Mouse (Mus musculus) E14TG2a.4 (cell line): ENCODE data around the gene Pecam1.
A peak's percentile ranks its signal among the peaks of the same experiment; 100 is the strongest.
"Not testable (repeated sequence)": the region's sequence is repeated elsewhere in the genome, so short reads cannot be mapped to it uniquely, and the experiment has no call there.

Experiments
- H3K27me3 ChIP-seq: 2 replicates; pipeline ENCODE4 v1.6.1; 2014; ENCODE audit warnings: low read length, control low read depth; ENCODE audit not compliant: insufficient read depth
- H3K36me3 ChIP-seq: 2 replicates; pipeline ENCODE4 v1.6.1; 2014; ENCODE audit warnings: low read length, control low read depth; ENCODE audit not compliant: insufficient read depth
- H3K4me1 ChIP-seq: replicated peaks from 2 replicates; pipeline ENCODE4 v1.6.1; 2014; ENCODE audit warnings: low read depth, low read length, control low read depth
- H3K4me3 ChIP-seq: replicated peaks from 2 replicates; pipeline ENCODE4 v1.5.1; 2014; ENCODE audit warnings: mild to moderate bottlenecking, low read length
- H3K9me3 ChIP-seq: 2 replicates; pipeline ENCODE4 v1.6.1; 2014; ENCODE audit warnings: low read length, control low read depth
- CTCF ChIP-seq: conservative IDR thresholded peaks from 2 replicates; pipeline ENCODE4 v1.5.1; 2014; ENCODE audit warnings: low read length
- NANOG ChIP-seq: IDR thresholded peaks from 2 replicates; pipeline ENCODE4 v1.6.1; 2014; ENCODE audit warnings: borderline replicate concordance, low read length, mixed read lengths
- POU5F1 ChIP-seq: IDR thresholded peaks from 2 replicates; pipeline ENCODE4 v1.6.1; 2014; ENCODE audit warnings: low read length, borderline replicate concordance

Gene Pecam1

DNA sequence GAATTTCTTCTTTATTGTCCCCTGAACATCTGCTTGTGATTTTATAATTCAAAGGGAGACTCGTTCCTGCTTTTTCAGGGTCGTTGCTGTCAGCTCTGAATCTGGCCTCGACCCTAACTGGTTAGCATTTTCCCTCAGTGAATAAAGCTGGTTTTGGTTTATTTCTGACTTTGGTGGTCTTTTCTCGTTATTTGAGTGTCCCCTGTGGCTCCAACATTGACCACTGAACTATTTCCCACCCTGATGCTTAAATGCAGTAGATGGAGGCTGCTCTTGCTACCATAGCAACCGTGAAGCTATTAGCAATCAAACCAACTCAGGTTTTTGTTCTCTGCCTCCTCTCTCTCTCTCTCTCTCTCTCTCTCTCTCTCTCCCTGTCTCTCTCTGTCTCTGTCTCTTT is 22.5 kb downstream of the Pecam1 start:
- Histone ChIP-seq H3K27me3 (no peaks in the 10 kb centered on the region), H3K36me3 (no peaks in the 10 kb centered on the region), H3K4me1 (peaks cover 61% of the 10 kb centered on the region), H3K9me3 (peaks cover 6% of the 10 kb centered on the region), H3K4me3 (no peak overlapping the region)
- TF ChIP-seq CTCF (no peak), NANOG (no peak), POU5F1 (no peak)

DNA sequence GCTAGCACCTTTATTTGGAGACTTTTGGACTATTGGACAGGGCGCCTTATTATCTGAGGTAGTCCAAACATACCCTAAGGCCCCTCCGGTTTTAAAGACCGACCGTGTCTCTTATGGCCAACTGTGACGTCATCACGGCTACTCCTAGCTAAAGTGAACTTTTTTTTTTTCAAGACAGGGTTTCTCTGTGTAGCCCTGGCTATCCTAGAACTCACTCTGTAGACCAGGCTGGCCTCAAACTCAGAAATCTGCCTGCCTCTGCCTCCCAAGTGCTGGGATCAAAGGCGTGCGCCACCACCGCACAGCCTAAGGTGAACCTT is 25.6 kb downstream of the Pecam1 start:
- H3K27me3 ChIP-seq, H3K9me3 ChIP-seq: not testable (repeated sequence)
- Histone ChIP-seq H3K4me3 (peak overlapping the region; percentile 83), H3K4me1 (peaks cover 68% of the 10 kb centered on the region), H3K36me3 (peaks cover 15% of the 10 kb centered on the region)

DNA sequence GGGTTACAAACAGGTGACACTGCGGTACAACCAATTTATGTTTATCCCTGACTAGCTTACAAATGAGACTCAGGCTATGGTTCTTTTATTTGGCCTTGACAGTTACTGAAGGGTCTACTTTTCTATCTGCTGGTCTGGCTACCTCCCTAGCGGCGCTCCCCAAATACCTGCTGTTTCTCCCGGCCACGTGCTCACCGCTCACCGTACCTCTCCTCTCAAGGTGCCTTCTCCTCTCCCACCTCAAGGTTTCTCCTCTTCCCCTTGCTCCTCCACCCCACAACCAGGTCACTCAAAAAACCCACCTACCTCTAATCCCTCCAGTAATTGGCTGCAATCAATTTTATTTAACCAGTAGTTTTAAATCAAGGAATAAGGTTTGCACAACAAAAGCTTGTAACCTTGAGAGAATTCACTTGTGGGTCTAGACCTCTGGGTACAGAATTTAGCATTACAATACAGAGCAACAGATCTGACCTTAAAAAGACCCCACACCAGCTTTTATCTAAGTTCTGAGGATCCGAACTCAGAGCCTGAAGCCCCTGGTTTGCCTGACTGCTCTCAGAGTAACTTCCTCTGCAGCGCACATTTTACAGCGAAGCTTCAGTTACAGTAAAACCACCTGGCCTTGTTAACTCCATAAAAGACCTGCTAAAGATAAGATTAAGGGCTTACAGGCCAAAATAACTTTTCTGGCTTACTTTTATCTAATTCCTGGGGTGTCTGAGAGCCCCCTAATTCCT is 26.1 kb downstream of the Pecam1 start:
- peaks cover 73% of the 10 kb centered on the region for H3K4me1 ChIP-seq

DNA sequence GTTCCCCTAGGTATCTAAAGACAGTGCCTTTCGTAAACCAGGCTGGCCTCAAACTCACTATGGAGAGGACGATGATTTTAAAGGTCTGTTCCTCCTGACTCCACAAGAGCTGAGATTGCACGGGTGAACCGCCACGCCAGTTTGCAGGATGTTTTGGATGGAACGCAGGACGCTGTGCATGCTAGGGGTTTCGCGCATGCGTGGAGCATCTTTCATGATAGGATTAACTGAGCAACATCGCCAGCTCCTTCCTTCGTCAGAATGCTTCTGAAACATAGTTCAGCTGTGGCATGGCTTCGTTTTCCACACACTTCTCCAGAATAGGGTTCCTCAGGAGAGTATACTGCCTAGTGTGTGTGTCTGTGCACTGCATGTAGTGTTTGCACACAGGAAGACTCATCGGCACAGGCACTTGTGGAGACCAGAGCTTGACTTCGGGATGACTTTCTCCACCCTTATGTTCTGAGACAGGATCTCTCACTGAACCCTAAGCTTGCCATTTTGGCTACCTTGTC is 26.8 kb downstream of the Pecam1 start:
- H3K36me3 ChIP-seq: peaks cover 23% of the 10 kb centered on the region
- H3K9me3 ChIP-seq: no peaks in the 10 kb centered on the region
- no peaks in the 10 kb centered on the region for H3K27me3 ChIP-seq
- peak overlapping the region; percentile 83 for H3K4me3 ChIP-seq
- H3K4me1 ChIP-seq: peaks cover 73% of the 10 kb centered on the region
- TF ChIP-seq POU5F1: no peak
- no peak for TF ChIP-seq NANOG
- no peak for TF ChIP-seq CTCF

More for the DNA sequence above, 26.1 kb downstream of the Pecam1 start:
- Histone ChIP-seq H3K27me3 (no peaks in the 10 kb centered on the region), H3K36me3 (peaks cover 20% of the 10 kb centered on the region), H3K4me3 (peak overlapping the region; percentile 83), H3K9me3 (no peaks in the 10 kb centered on the region)
- TF ChIP-seq CTCF (no peak), NANOG (peak; percentile 85), POU5F1 (peak; percentile 84)

DNA sequence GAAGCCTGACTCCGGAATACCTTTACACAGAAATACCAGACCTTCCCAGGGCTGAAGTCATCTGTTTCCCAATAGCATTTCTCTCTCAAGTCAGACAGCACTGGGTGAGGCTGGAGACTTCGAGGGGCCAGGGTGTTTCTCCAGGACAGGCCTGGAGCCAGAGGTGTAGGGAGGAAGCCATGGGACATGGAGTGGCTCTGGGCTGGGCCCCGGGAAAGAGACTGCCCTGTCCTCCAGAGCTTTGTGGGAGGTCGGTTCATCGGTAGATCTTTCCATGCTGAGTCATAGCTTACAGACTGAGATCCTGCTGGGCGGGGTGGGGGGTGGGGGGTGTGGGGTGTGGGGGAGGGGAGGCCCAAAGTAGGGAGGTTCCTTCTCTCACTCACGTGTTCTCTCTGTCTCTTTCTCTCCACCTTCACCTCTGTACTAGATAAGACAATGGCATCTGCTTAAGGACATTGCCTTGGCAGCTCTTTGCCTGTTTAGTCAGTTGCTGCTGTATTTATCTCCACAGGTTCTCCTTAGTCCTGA is 27.5 kb downstream of the Pecam1 start:
- H3K4me3 ChIP-seq: peak overlapping the region; percentile 83
- TF ChIP-seq CTCF (no peak), POU5F1 (no peak), NANOG (no peak)
- peaks cover 73% of the 10 kb centered on the region for H3K4me1 ChIP-seq
- no peaks in the 10 kb centered on the region for H3K9me3 ChIP-seq
- no peaks in the 10 kb centered on the region for H3K27me3 ChIP-seq
- peaks cover 30% of the 10 kb centered on the region for H3K36me3 ChIP-seq

DNA sequence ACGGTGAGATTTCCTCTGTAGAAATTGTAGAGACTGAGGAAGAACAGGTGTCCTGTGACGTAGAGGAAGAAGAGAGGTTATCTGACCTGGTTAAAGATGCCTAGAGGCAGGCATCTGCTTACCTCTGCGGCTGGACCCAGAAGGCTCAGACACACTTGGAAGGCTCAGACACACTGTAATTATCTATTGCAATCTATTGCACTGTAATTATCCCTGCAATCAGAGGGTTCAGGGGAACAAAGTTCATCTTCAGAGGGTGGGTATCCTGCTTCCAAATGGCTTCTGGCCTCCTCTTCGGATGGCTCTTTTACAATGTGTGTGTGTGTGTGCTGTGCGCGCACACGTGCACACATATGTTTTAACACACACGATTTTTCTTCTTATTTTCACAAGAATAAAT is 30.0 kb downstream of the Pecam1 start:
- H3K4me3 ChIP-seq: no peak overlapping the region
- TF ChIP-seq NANOG (no peak), CTCF (no peak), POU5F1 (no peak)

DNA sequence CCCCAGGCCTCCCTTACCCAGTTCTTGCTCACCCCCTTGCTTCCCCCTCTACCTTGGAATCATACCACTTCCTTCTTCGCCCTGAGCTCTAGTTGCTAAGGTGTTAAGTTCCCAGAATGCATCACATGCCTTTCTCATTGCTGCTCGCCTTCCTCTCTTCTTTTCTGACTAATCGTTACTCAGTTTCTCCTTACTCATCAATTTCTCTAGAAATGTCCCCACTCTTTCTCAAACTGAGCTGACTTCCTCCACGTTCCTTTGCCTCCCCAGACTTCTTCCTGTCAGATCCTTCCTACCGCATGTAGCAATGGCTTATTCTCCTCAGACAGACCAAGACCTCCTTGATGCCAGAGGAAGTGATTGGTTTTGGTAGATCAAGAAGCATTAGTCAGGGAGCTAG is 33.9 kb downstream of the Pecam1 start:
- Histone ChIP-seq H3K4me1 (peaks cover 90% of the 10 kb centered on the region), H3K27me3 (no peaks in the 10 kb centered on the region), H3K36me3 (peaks cover 68% of the 10 kb centered on the region), H3K9me3 (no peaks in the 10 kb centered on the region), H3K4me3 (no peak overlapping the region)
- TF ChIP-seq NANOG (no peak), POU5F1 (no peak), CTCF (no peak)

More for the DNA sequence above, 30.0 kb downstream of the Pecam1 start:
- no peaks in the 10 kb centered on the region for H3K27me3 ChIP-seq
- H3K9me3 ChIP-seq: no peaks in the 10 kb centered on the region
- peaks cover 38% of the 10 kb centered on the region for H3K36me3 ChIP-seq
- H3K4me1 ChIP-seq: peaks cover 78% of the 10 kb centered on the region

DNA sequence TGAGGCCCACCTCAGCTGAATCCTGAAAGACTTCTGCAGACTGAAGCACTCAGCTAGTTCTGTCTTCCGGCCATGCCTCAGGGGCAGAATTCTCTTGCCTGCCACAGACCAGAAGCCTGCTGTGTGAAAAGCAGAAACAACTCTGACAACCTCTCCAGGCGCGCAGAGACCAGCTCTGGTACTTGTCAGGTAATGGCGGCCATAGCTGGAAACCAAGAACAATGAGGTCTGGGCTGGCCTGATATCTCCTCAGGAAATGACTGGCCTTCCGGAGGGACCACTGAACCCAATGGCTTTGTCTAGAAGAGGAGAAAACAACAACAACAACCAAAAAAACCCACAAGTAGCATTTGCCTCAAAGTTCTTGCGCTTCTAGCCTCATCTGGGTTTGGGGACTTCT is 35.4 kb downstream of the Pecam1 start:
- TF ChIP-seq POU5F1 (no peak), CTCF (no peak), NANOG (no peak)
- H3K4me3 ChIP-seq: peak overlapping the region; percentile 35
- H3K36me3 ChIP-seq: peaks cover 65% of the 10 kb centered on the region
- H3K27me3 ChIP-seq: no peaks in the 10 kb centered on the region
- peaks cover 89% of the 10 kb centered on the region for H3K4me1 ChIP-seq
- H3K9me3 ChIP-seq: no peaks in the 10 kb centered on the region

DNA sequence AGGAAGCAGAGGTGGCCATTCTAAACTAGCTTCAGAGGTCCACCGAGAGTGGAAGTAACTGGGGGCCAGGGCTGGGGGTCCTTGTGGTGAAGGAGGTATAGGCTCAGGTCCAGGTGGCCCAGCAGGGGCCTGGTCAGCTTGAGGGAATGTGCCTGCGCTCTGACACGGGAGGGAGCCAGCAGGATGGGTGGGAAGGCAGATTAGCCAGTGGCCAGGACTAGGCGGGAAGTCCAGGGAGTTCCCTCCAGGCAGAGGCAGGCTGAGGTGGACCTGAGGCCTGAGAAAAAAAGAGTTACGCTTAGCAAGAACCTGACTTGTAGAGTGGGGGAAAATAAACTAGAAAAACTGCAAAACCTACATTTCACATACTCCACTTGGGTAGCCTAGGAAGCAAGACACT is 39.6 kb downstream of the Pecam1 start:
- Histone ChIP-seq H3K4me1 (peaks cover 95% of the 10 kb centered on the region), H3K4me3 (no peak overlapping the region), H3K9me3 (no peaks in the 10 kb centered on the region), H3K36me3 (peaks cover 68% of the 10 kb centered on the region), H3K27me3 (no peaks in the 10 kb centered on the region)
- no peak for TF ChIP-seq CTCF
- no peak for TF ChIP-seq POU5F1
- TF ChIP-seq NANOG: no peak
